Mouse (Mus musculus) midbrain, embryonic 16.5 days (tissue): ENCODE data around the gene Tiam1. TPM values are rescaled to one million over a fixed set of nuclear protein-coding genes. Genes with fewer than 3 reads are reported as not detected.
"Not testable (repeated sequence)": the region's sequence is repeated elsewhere in the genome, so short reads cannot be mapped to it uniquely, and the experiment has no call there.

Experiments used
- ATAC-seq: fragments of 200-750 bp; cut with Nextera tagmentation; 2 replicates; pipeline ENCODE4 v1.8.0; 2017; ENCODE audit warnings: moderate TSS enrichment
- H3K27ac ChIP-seq: fragments of 300-500 bp; sonication (generic); 2 replicates; pipeline ENCODE4 v1.5.1; 2014; ENCODE audit warnings: mild to moderate bottlenecking, low read length, mixed read lengths
- H3K27me3 ChIP-seq: fragments of 300-500 bp; sonication (generic); 2 replicates; pipeline ENCODE4 v1.6.1; 2014; ENCODE audit warnings: low read depth, low read length, mixed read lengths; ENCODE audit not compliant: control insufficient read depth, insufficient read depth
- H3K36me3 ChIP-seq: fragments of 300-500 bp; sonication (generic); 2 replicates; pipeline ENCODE4 v1.6.1; 2014; ENCODE audit warnings: mild to moderate bottlenecking, low read length, moderate library complexity, mixed read lengths; ENCODE audit not compliant: control insufficient read depth, insufficient read depth
- H3K4me1 ChIP-seq: fragments of 300-500 bp; sonication (generic); 2 replicates; pipeline ENCODE4 v1.6.1; 2014; ENCODE audit warnings: mild to moderate bottlenecking, low read length, mixed read lengths; ENCODE audit not compliant: control insufficient read depth, insufficient read depth
- H3K4me2 ChIP-seq: fragments of 300-500 bp; sonication (generic); 2 replicates; pipeline ENCODE4 v1.6.1; 2014; ENCODE audit warnings: mild to moderate bottlenecking, low read length, mixed read lengths
- H3K4me3 ChIP-seq: fragments of 300-500 bp; sonication (generic); 2 replicates; pipeline ENCODE4 v1.5.1; 2014; ENCODE audit warnings: low read depth, mild to moderate bottlenecking, low read length, moderate library complexity, mixed read lengths
- H3K9ac ChIP-seq: fragments of 300-500 bp; sonication (generic); 2 replicates; pipeline ENCODE4 v1.6.1; 2014; ENCODE audit warnings: low read depth, low read length, mixed read lengths
- H3K9me3 ChIP-seq: fragments of 300-500 bp; sonication (generic); replicated peaks from 2 replicates; pipeline ENCODE4 v1.6.1; 2014; ENCODE audit warnings: mild to moderate bottlenecking, low read length, mixed read lengths; ENCODE audit not compliant: control insufficient read depth, poor library complexity, severe bottlenecking
- WGBS: fragments of 180-500 bp; shearing (Covaris S2); extraction: QIAGEN DNeasy Blood & Tissue Kit; methylation state at CpG from one replicate; pipeline ENCODE4 v1.1.7; 2014; 5-methylcytosine and 5-hydroxymethylcytosine counted together
- polyA plus RNA-seq: library from polyadenylated mRNA; unstranded; fragments of >200 nt; fragmentation: Nextera tagmentation; extraction: Ambion mirVana; gene quantifications from 2 replicates; pipeline ENCODE4 v1.2.1, GENCODE M21; 2015

The Tiam1 gene
- polyA plus RNA-seq, 1 experiment from 2014 or later, result 23.5 TPM

DNA sequence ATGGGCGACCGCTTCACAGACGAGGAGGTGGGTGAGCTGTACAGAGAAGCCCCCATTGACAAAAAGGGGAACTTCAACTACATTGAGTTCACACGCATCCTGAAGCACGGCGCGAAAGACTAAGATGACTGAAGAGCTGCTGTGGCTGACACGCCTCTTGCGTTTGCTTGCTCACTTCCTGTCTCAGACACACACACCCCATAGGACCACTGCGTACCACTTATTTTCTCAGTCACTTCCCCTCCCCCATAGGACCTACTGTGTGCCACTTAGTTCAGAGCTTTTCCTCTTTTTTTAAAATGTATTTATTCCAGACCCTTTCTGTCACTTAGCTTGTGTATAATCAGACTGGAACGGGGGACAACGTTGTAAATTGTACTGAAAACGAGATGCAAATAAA is 53.2 kb downstream of the Tiam1 start:
- H3K27me3 ChIP-seq, result no peaks in the 10 kb centered on the region
- no peak overlapping the region for H3K9ac ChIP-seq
- no peak overlapping the region for H3K4me3 ChIP-seq
- no peak overlapping the region for H3K4me2 ChIP-seq
- H3K27ac ChIP-seq, result no peak overlapping the region
- no peak for ATAC-seq
- WGBS, result 98% methylated on average over 13 of the region's 13 CpGs
- peaks cover 2% of the 10 kb centered on the region; the same call in 1 of the 2 replicates for H3K36me3 ChIP-seq
- H3K4me1 ChIP-seq, result peaks cover 5% of the 10 kb centered on the region; the same call in 1 of the 2 replicates
- H3K9me3 ChIP-seq, result no peaks in the 10 kb centered on the region

DNA sequence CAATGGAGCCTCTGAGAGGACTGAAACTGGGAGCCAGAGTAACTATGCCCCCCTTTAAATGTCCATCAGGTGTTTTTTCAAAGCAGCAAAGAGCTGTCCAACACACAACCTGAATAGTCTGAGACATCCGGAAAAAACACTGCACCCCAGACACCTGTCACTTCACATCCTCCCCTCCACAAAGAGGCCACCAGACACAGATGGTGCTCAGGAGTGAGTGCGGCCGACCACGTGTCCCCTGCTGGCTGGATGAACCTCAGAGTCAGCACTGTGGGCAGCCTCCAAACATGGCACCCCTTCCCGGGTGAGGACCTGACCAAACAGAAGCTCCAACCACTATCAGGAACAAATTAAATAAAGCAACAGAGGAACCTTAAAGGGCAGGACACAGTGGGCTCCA is 56.3 kb downstream of the Tiam1 start:
- Histone ChIP-seq H3K9ac (no peak overlapping the region), H3K27me3 (no peaks in the 10 kb centered on the region), H3K27ac (no peak overlapping the region), H3K36me3 (peaks cover 2% of the 10 kb centered on the region; the same call in 1 of the 2 replicates), H3K4me2 (no peak overlapping the region), H3K4me3 (no peak overlapping the region), H3K4me1 (peaks cover 7% of the 10 kb centered on the region; the same call in 1 of the 2 replicates), H3K9me3 (no peaks in the 10 kb centered on the region)
- 90% methylated on average over 5 of the region's 5 CpGs for WGBS
- 0 out of 2 replicates have a peak, but pooled peaks have one; percentile 16 for ATAC-seq

DNA sequence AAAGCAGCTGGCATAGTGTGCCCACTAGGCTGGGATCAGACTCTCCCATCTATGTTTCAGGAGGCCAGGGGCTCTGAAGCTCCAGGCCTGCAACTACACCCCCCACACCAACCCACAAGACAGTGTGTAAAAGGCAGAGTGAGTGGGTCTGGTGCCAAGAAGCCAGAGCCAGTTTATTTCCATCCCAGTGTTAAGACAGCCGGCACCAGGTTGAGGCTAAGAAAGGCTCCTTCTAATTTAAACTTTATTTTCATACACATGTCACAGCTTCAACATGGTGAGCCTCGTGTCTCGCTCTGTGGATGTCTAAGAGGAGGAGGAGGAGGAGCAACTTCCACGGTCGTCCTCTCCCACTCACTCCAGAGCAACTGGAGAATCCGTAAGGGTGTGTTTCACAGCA is 57.5 kb downstream of the Tiam1 start:
- Histone ChIP-seq H3K27ac (no peak overlapping the region), H3K4me2 (no peak overlapping the region), H3K4me3 (no peak overlapping the region), H3K4me1 (peaks cover 7% of the 10 kb centered on the region; the same call in 1 of the 2 replicates), H3K9me3 (no peaks in the 10 kb centered on the region), H3K9ac (no peak overlapping the region), H3K27me3 (no peaks in the 10 kb centered on the region), H3K36me3 (peaks cover 2% of the 10 kb centered on the region; the same call in 1 of the 2 replicates)
- WGBS, result 92% methylated on average over 6 of the region's 6 CpGs
- no peak for ATAC-seq

DNA sequence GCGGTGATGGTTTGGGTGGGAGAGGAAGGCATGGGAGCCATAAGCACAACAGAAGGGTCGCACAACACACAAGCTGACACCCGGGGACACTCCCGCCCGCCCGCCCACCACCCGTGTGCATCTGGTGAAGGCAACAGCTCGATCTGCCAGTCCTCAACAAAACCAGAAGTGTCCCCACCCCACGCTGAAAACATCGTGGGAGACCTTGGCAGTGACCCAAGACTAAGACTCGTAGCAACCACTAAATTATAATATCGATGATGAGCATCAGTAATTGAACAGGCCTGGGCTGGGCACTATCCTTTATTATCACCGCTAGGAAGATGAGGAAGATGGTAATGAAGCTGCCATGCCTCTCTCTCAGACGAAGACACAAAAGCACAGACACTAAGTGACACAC is 58.0 kb downstream of the Tiam1 start:
- Histone ChIP-seq H3K36me3 (peaks cover 2% of the 10 kb centered on the region; the same call in 1 of the 2 replicates), H3K9ac (no peak overlapping the region), H3K27ac (no peak overlapping the region), H3K9me3 (no peaks in the 10 kb centered on the region), H3K4me3 (no peak overlapping the region), H3K4me1 (peaks cover 7% of the 10 kb centered on the region; the same call in 1 of the 2 replicates), H3K4me2 (no peak overlapping the region), H3K27me3 (no peaks in the 10 kb centered on the region)
- 70% methylated on average over 14 of the region's 14 CpGs for WGBS
- no peak for ATAC-seq

DNA sequence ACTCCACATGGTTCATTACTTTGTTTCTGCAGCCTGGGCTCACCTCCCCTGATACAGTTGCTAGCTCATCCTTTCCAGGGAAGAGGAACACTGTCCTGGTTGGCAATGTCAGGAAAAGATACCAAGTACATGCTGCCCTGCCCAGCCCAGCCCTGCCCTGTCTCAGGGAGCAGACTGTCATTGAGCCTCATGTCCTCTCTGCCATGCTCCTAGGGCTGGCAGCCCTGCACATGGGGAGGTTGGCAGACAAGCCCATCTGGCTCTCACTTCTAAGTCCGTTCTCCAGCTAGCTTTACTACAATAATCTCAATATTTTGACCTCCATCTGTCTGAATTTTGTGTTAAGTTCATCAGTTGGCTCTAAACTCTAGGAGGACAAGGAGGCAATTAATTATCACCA is 62.4 kb downstream of the Tiam1 start:
- no peaks in the 10 kb centered on the region for H3K9me3 ChIP-seq
- H3K27ac ChIP-seq, result no peak overlapping the region
- no peak overlapping the region for H3K9ac ChIP-seq
- H3K4me1 ChIP-seq, result peaks cover 7% of the 10 kb centered on the region; the same call in 1 of the 2 replicates
- ATAC-seq, result no peak
- 80% methylated on average over 1 of the region's 1 CpGs for WGBS
- no peak overlapping the region for H3K4me3 ChIP-seq
- no peaks in the 10 kb centered on the region for H3K27me3 ChIP-seq
- no peaks in the 10 kb centered on the region for H3K36me3 ChIP-seq
- H3K4me2 ChIP-seq, result no peak overlapping the region

DNA sequence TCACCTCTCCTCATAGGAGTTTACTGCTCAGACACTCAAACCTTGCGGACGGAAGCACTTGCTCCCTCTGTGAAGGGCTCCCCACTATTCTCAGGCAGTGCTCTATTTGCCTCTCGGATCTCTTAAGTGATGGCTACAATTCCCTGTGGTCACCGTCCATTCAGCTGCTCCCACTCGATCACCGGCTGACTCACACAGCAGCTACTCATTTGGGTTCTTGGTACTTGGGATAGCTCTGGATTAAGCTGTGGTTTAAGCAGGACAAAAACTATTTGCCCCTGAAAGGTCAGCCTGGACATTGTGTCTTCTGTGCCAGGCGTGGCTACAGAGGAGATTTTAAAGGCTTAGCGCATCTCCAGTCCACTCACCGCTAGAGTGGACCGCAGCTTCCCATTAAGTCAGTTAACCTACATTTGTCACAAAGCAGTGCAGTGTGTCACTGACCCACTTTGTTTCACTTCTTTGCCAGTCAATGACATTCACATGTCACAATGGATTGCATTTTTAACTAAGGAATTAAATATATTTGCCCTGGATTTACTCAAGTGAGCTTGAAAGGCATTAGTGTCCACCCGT is 64.7 kb downstream of the Tiam1 start:
- no peak for ATAC-seq
- no peak overlapping the region for H3K4me2 ChIP-seq
- H3K9me3 ChIP-seq, result no peaks in the 10 kb centered on the region
- H3K27ac ChIP-seq, result no peak overlapping the region
- no peak overlapping the region for H3K4me3 ChIP-seq
- WGBS, result 35% methylated on average over 11 of the region's 11 CpGs
- H3K36me3 ChIP-seq, result no peaks in the 10 kb centered on the region
- no peaks in the 10 kb centered on the region for H3K27me3 ChIP-seq
- peaks cover 2% of the 10 kb centered on the region; the same call in 1 of the 2 replicates for H3K4me1 ChIP-seq
- no peak overlapping the region for H3K9ac ChIP-seq

DNA sequence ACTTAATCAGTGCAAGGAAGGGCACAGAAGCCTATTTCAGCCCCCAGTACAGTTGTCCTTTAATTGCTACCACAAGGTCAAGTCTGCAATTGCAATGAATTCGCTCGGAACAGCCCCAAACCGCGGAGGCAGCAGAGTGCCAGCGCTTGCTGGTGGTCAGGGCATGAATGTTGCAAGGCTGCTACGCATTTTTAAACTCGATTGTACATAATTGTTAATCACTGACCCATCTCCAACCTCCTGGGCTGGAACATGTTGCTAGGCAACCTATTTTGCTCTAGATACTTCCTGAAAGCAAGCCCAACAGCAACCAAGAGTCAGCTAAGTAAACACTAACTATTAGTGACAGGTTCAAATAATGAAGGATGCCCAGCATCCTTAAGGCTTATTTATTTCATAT is 70.1 kb downstream of the Tiam1 start:
- H3K4me1 ChIP-seq, result peaks cover 24% of the 10 kb centered on the region
- H3K4me2 ChIP-seq, result peak overlapping the region; percentile 40; the same call in 1 of the 2 replicates
- no peak overlapping the region for H3K4me3 ChIP-seq
- no peaks in the 10 kb centered on the region for H3K36me3 ChIP-seq
- H3K9me3 ChIP-seq, result no peaks in the 10 kb centered on the region
- ATAC-seq, result peak; percentile 37; the same call in 1 of the 2 replicates
- WGBS, result 8% methylated on average over 7 of the region's 7 CpGs
- H3K27me3 ChIP-seq, result no peaks in the 10 kb centered on the region
- H3K9ac ChIP-seq, result no peak overlapping the region
- H3K27ac ChIP-seq, result peak overlapping the region; percentile 39

DNA sequence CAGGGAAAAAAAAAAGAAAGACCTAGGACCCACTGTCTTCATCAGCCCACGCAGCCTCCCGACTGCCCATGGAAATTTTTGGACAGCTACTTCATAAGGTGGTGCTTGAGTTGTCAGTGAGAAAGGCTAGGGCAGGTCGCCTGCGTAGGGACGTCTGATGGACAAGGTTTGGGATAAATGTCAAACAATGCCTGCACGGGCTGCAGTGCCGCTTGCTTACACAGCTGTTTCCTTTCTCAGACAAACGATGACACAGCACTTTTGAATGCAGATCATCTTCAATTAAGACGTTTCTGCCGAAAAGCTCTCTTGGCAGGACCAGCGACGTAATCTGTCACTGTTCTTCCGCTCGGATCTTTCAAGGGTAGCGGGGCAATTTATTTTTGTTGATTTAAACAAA is 70.9 kb downstream of the Tiam1 start:
- peak overlapping the region; percentile 40 for H3K4me2 ChIP-seq
- H3K27ac ChIP-seq, result peak overlapping the region; percentile 39
- no peaks in the 10 kb centered on the region for H3K36me3 ChIP-seq
- H3K4me3 ChIP-seq, result no peak overlapping the region
- H3K9ac ChIP-seq, result no peak overlapping the region
- H3K4me1 ChIP-seq, result peaks cover 24% of the 10 kb centered on the region
- H3K27me3 ChIP-seq, result no peaks in the 10 kb centered on the region
- 13% methylated on average over 15 of the region's 15 CpGs for WGBS
- no peaks in the 10 kb centered on the region for H3K9me3 ChIP-seq
- ATAC-seq, result peak; percentile 34; the same call in 1 of the 2 replicates

DNA sequence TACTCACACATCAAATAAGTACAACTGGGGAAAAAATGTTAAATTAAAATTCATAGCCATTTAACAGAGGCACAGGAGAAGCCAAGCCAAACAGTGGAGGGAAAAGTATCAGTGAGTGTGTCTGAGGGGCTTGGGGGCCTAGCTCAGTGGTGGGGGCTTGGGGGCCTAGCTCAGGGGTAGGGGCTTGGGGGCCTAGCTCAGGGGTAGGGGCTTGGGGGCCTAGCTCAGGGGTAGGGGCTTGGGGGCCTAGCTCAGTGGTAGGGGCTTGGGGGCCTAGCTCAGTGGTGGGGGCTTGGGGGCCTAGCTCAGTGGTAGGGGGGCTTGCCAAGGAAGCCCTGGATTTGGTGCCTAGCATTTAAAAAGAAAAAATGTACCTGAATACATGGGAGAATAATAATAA is 72.4 kb downstream of the Tiam1 start:
- not testable (repeated sequence) for H3K36me3 ChIP-seq, H3K9me3 ChIP-seq, H3K27me3 ChIP-seq, H3K27ac ChIP-seq, H3K4me3 ChIP-seq, H3K9ac ChIP-seq, H3K4me2 ChIP-seq
- peaks cover 24% of the 10 kb centered on the region for H3K4me1 ChIP-seq
- ATAC-seq, result peak; percentile 86
